Mouse (Mus musculus): ENCODE results near the gene Atad1. TPM values are rescaled to one million over a fixed set of nuclear protein-coding genes. Genes with fewer than 3 reads are reported as not detected.

The Atad1 gene
- polyA plus RNA-seq, 1 experiment = 39.9 TPM

Other genes starting within 250 kb of the Atad1 start
- gene Papss2, start 144.0 kb downstream of the Atad1 start, polyA plus RNA-seq (2012; rRNA removed) = 5.7 and 6.4 TPM in 2 replicates
- gene Pten, start 17.7 kb upstream of the Atad1 start, polyA plus RNA-seq (2012; rRNA removed) = 22.0 and 32.3 TPM in 2 replicates

Data from urinary bladder, adult 2 months (tissue).